Mouse (Mus musculus): ENCODE measurements around the gene Fam49a. TPM values are rescaled to one million over a fixed set of nuclear protein-coding genes. Genes with fewer than 3 reads are reported as not detected.

Fam49a gene
- total and polyA plus RNA-seq, 2 experiments from 2014 or later: 55.5 to 67.1 TPM

- TF ChIP-seq CTCF (IDR thresholded peaks at IDR 0.05; ENCODE audit: low read depth): no peak
- WGBS: 86% methylated on average over 10 of the region's 10 CpGs
- ATAC-seq: no peak
- no peaks in the 10 kb centered on the region for H3K36me3 ChIP-seq (ENCODE audit: insufficient read depth, low read length)
- H3K27ac ChIP-seq: no peak overlapping the region
- no peak overlapping the region for H3K4me3 ChIP-seq (ENCODE audit: low read length)
- no peaks in the 10 kb centered on the region for H3K27me3 ChIP-seq (ENCODE audit: insufficient read depth, low read length)
- no peaks in the 10 kb centered on the region for H3K9me3 ChIP-seq (ENCODE audit: low read length)
- no peak overlapping the region for H3K9ac ChIP-seq (replicated peaks; ENCODE audit: low read length)
- peaks cover 23% of the 10 kb centered on the region for H3K4me1 ChIP-seq (ENCODE audit: insufficient read depth, low read length)
- H3K4me2 ChIP-seq (ENCODE audit: low read depth, low read length): no peak overlapping the region
- no peak for DNase-seq (ENCODE audit: low spot score)
These were observed 21.9 kb downstream of the Fam49a start for GRCm38 (mm10) chr12:12283702-12284288.

GRCm38 (mm10) chr12:12284521-12284920, 22.6 kb downstream of the Fam49a start:
- Histone ChIP-seq H3K36me3 (ENCODE audit: insufficient read depth, low read length) (no peaks in the 10 kb centered on the region), H3K4me3 (ENCODE audit: low read length) (no peak overlapping the region), H3K4me1 (ENCODE audit: insufficient read depth, low read length) (peaks cover 23% of the 10 kb centered on the region), H3K9me3 (ENCODE audit: low read length) (no peaks in the 10 kb centered on the region), H3K4me2 (ENCODE audit: low read depth, low read length) (no peak overlapping the region), H3K27ac (no peak overlapping the region), H3K9ac (replicated peaks; ENCODE audit: low read length) (no peak overlapping the region), H3K27me3 (ENCODE audit: insufficient read depth, low read length) (no peaks in the 10 kb centered on the region)
- DNase-seq (ENCODE audit: low spot score): no peak
- WGBS: 79% methylated on average over 6 of the region's 6 CpGs
- no peak for TF ChIP-seq CTCF (IDR thresholded peaks at IDR 0.05; ENCODE audit: low read depth)
- no peak for ATAC-seq

- H3K4me1 ChIP-seq (ENCODE audit: insufficient read depth, low read length): peaks cover 23% of the 10 kb centered on the region
- no peaks in the 10 kb centered on the region for H3K9me3 ChIP-seq (ENCODE audit: low read length)
- peak overlapping the region; percentile 52 for H3K9ac ChIP-seq (replicated peaks; ENCODE audit: low read length)
- peak; percentile 88 for ATAC-seq
- H3K27ac ChIP-seq: peak overlapping the region; percentile 90
- H3K27me3 ChIP-seq (ENCODE audit: insufficient read depth, low read length): no peaks in the 10 kb centered on the region
- peak; percentile 23; the same call in 1 of the 2 replicates for TF ChIP-seq CTCF (IDR thresholded peaks at IDR 0.05; ENCODE audit: low read depth)
- H3K4me3 ChIP-seq (ENCODE audit: low read length): peak overlapping the region; percentile 15
- H3K4me2 ChIP-seq (ENCODE audit: low read depth, low read length): peak overlapping the region; percentile 44
- WGBS: 7% methylated on average over 9 of the region's 9 CpGs
- no peaks in the 10 kb centered on the region for H3K36me3 ChIP-seq (ENCODE audit: insufficient read depth, low read length)
- DNase-seq (ENCODE audit: low spot score): peak; percentile 74
These were observed 25.3 kb downstream of the Fam49a start for GRCm38 (mm10) chr12:12287131-12287786.

GRCm38 (mm10) chr12:12287787-12288132, 25.8 kb downstream of the Fam49a start:
- peak overlapping the region; percentile 15 for H3K4me3 ChIP-seq (ENCODE audit: low read length)

DNA sequence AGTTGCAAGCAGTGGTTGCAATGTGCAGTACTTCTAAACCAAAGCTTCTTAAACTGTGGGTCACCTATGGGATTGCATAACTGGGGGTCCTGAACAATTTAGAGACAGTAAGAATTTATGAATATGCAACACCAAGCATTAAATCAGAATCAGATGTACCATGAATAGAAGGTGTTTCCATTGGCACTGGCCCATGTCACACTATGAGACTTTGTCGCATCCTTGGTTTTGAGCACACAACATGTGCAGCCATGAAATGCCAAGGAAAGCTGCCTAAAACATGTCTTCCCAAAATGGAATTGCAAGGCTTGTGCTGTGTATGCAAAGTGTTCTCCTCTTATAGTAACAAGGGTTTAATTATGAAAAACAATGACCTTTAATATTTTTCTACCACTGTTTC, 26.6 kb downstream of the Fam49a start:
- DNase-seq (ENCODE audit: low spot score): no peak
- TF ChIP-seq CTCF (IDR thresholded peaks at IDR 0.05; ENCODE audit: low read depth): no peak
- 62% methylated on average over 1 of the region's 1 CpGs for WGBS

More at GRCm38 (mm10) chr12:12287787-12288132, 25.8 kb downstream of the Fam49a start:
- H3K27ac ChIP-seq: peak overlapping the region; percentile 90
- ATAC-seq: no peak
- no peaks in the 10 kb centered on the region for H3K27me3 ChIP-seq (ENCODE audit: insufficient read depth, low read length)
- H3K4me1 ChIP-seq (ENCODE audit: insufficient read depth, low read length): peaks cover 23% of the 10 kb centered on the region
- peak overlapping the region; percentile 44 for H3K4me2 ChIP-seq (ENCODE audit: low read depth, low read length)
- H3K36me3 ChIP-seq (ENCODE audit: insufficient read depth, low read length): no peaks in the 10 kb centered on the region
- 25% methylated on average over 6 of the region's 6 CpGs for WGBS
- no peaks in the 10 kb centered on the region for H3K9me3 ChIP-seq (ENCODE audit: low read length)
- peak overlapping the region; percentile 52 for H3K9ac ChIP-seq (replicated peaks; ENCODE audit: low read length)
- no peak for TF ChIP-seq CTCF (IDR thresholded peaks at IDR 0.05; ENCODE audit: low read depth)
- peak; percentile 53 for DNase-seq (ENCODE audit: low spot score)

GRCm38 (mm10) chr12:12289636-12290035, 27.7 kb downstream of the Fam49a start:
- Histone ChIP-seq H3K9ac (replicated peaks; ENCODE audit: low read length) (no peak overlapping the region), H3K4me2 (ENCODE audit: low read depth, low read length) (no peak overlapping the region), H3K4me1 (ENCODE audit: insufficient read depth, low read length) (peaks cover 23% of the 10 kb centered on the region), H3K27me3 (ENCODE audit: insufficient read depth, low read length) (no peaks in the 10 kb centered on the region), H3K27ac (no peak overlapping the region), H3K36me3 (ENCODE audit: insufficient read depth, low read length) (no peaks in the 10 kb centered on the region), H3K9me3 (ENCODE audit: low read length) (no peaks in the 10 kb centered on the region), H3K4me3 (ENCODE audit: low read length) (no peak overlapping the region)
- 76% methylated on average over 3 of the region's 3 CpGs for WGBS
- DNase-seq (ENCODE audit: low spot score): no peak
- no peak for TF ChIP-seq CTCF (IDR thresholded peaks at IDR 0.05; ENCODE audit: low read depth)
- ATAC-seq: no peak

More for the DNA sequence above, 26.6 kb downstream of the Fam49a start:
- Histone ChIP-seq H3K4me2 (ENCODE audit: low read depth, low read length) (no peak overlapping the region), H3K27me3 (ENCODE audit: insufficient read depth, low read length) (no peaks in the 10 kb centered on the region), H3K9ac (replicated peaks; ENCODE audit: low read length) (no peak overlapping the region), H3K9me3 (ENCODE audit: low read length) (no peaks in the 10 kb centered on the region), H3K27ac (peak overlapping the region; percentile 90), H3K4me3 (ENCODE audit: low read length) (no peak overlapping the region), H3K36me3 (ENCODE audit: insufficient read depth, low read length) (no peaks in the 10 kb centered on the region), H3K4me1 (ENCODE audit: insufficient read depth, low read length) (peaks cover 23% of the 10 kb centered on the region)
- ATAC-seq: no peak
